In the genomic region with DNA sequence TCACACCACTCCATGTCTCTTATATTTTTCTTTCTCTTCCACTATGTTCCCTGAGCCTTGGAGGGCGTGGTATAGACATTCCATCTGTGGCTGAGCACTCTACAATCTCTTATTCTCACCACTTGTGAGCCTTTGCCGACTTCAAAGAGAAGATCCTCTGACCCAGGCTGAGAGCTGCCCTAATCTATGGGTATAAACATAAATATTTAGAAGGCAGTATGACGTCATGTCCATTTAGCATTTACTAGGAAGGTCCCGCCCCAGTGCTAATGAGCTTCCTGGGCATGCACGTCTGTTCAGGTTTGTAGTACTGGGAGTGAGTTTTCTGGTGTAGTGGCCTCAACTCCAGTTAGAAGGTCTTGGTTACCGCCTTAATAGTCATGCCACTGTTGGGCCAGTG, we compare ENCODE assay signal across 22 mouse cellular contexts. TPM values are rescaled to one million over a fixed set of nuclear protein-coding genes. Genes with fewer than 3 reads are reported as not detected.
DNase-seq lines count a peak whose midpoint lies in the region; ATAC-seq and TF ChIP-seq lines count a peak whose summit lies in the region.
"Had no signal": no experiment of that assay in that cellular context is flagged by ENCODE, and none has a peak within 500 bp of the region (broad histone marks: within the 10 kb centered on the region; RNA-seq: fewer than 3 reads in every experiment).

No protein-coding gene starts in this region.

- peak; percentile 84 for ATAC-seq in lung, postnatal 0 days
- ATAC-seq: forebrain, embryonic 14.5 days; hindbrain, postnatal 0 days had no signal

- no peak for TF ChIP-seq CTCF in layer of hippocampus, adult 2 months (conservative IDR thresholded peaks at IDR 0.05)
- no peak for TF ChIP-seq CTCF in lung, postnatal 0 days (IDR thresholded peaks at IDR 0.05)

- 0 out of 2 replicates have a peak overlapping the region, but pooled peaks have one; percentile 10 for H3K27ac ChIP-seq in layer of hippocampus, adult 2 months
- H3K27ac ChIP-seq in lung, postnatal 0 days (ENCODE audit: low read length) = no peak overlapping the region; the same call in 1 of the 2 replicates
- H3K27ac ChIP-seq: embryonic facial prominence, embryonic 15.5 days; forebrain, embryonic 10.5 days; heart, embryonic 10.5 days; hindbrain, embryonic 13.5 days; hindbrain, postnatal 0 days had no signal

- no peaks in the 10 kb centered on the region for H3K36me3 ChIP-seq in lung, postnatal 0 days (ENCODE audit: insufficient read depth, low read length)
- H3K36me3 ChIP-seq: embryonic facial prominence, embryonic 15.5 days; heart, embryonic 10.5 days; hindbrain, embryonic 13.5 days had no signal

- no peak for DNase-seq in layer of hippocampus, adult 2 months (ENCODE audit: low spot score in 2 of 2)
- no peak for DNase-seq in layer of hippocampus, adult 18-20 months (ENCODE audit: low spot score in 2 of 2)
- peak; percentile 84 for DNase-seq in lung, postnatal 0 days (ENCODE audit: low spot score)
- DNase-seq in lung, postnatal 4 days = no peak
- DNase-seq in ZHBTc4 (ENCODE audit: low read depth, low spot score) = peak; percentile 81
- no peak for DNase-seq in adrenal gland, adult (ENCODE audit: inconsistent age in 2 of 2, low spot score in 1 of 2)
- no peak for DNase-seq in heart, postnatal 4 days
- DNase-seq: adrenal gland, adult 8-10 months; cerebellum, adult 11 months; cerebellum, adult 8-10 months; cerebellum, postnatal 14 days; embryo, embryonic 11 days; gastrocnemius, postnatal 36 days; heart, adult 18-20 months; heart, postnatal 10 days had no signal

- H3K9me3 ChIP-seq in lung, postnatal 0 days (ENCODE audit: low read length) = no peaks in the 10 kb centered on the region
- H3K9me3 ChIP-seq: embryonic facial prominence, embryonic 15.5 days; forebrain, embryonic 10.5 days; heart, embryonic 10.5 days; hindbrain, embryonic 13.5 days had no signal

- H3K4me1 ChIP-seq in lung, postnatal 0 days (ENCODE audit: insufficient read depth, low read depth, low read length) = peaks cover 29% of the 10 kb centered on the region; the same call in 1 of the 2 replicates

- WGBS in lung, postnatal 0 days = 26% methylated on average over 6 of the region's 6 CpGs

- TF ChIP-seq EP300 in lung, postnatal 0 days (IDR thresholded peaks at IDR 0.05) = peak; percentile 86

- no peak overlapping the region for H3K4me2 ChIP-seq in lung, postnatal 0 days (replicated peaks; ENCODE audit: low read depth, low read length)
- H3K4me2 ChIP-seq: embryonic facial prominence, embryonic 15.5 days; hindbrain, embryonic 13.5 days had no signal

- H3K4me3 ChIP-seq in layer of hippocampus, adult 2 months = no peak overlapping the region
- no peak overlapping the region for H3K4me3 ChIP-seq in lung, postnatal 0 days (ENCODE audit: low read depth, low read length)
- H3K4me3 ChIP-seq: embryonic facial prominence, embryonic 15.5 days; erythroblast, embryonic 14.5 days; forebrain, embryonic 10.5 days; heart, embryonic 10.5 days; hindbrain, embryonic 13.5 days had no signal

- H3K27me3 ChIP-seq in lung, postnatal 0 days (replicated peaks; ENCODE audit: insufficient read depth, low read length) = no peaks in the 10 kb centered on the region
- H3K27me3 ChIP-seq: embryonic facial prominence, embryonic 15.5 days; hindbrain, embryonic 13.5 days had no signal

- H3K9ac ChIP-seq in lung, postnatal 0 days (replicated peaks; ENCODE audit: low read depth) = no peak overlapping the region
- H3K9ac ChIP-seq: embryonic facial prominence, embryonic 15.5 days; hindbrain, embryonic 13.5 days had no signal

RNA-seq across cellular contexts. Expression of gene Sik3, which starts 16.9 kb away (rescaled TPM):
- 100 to 1,000 TPM; 133 to 141 TPM for total RNA-seq in layer of hippocampus, adult 2 months (2021)
- 100 to 1,000 TPM; 143 to 147 TPM for total RNA-seq in layer of hippocampus, adult 18-20 months (2021)
- 8.9 and 9.3 TPM in 2 replicates for polyA plus RNA-seq in lung, postnatal 0 days (2015; fragmentation: Nextera tagmentation; extraction: Ambion mirVana)
- 10 to 100 TPM; 64.6 to 66.9 TPM for total RNA-seq in heart, postnatal 4 days (2021)

RNA-seq across cellular contexts. Expression of gene Pafah1b2, which starts 17.0 kb away (rescaled TPM):
- total RNA-seq in layer of hippocampus, adult 2 months (2021) = 100 to 1,000 TPM; 215 to 228 TPM
- 100 to 1,000 TPM; 237 to 239 TPM for total RNA-seq in layer of hippocampus, adult 18-20 months (2021)
- polyA plus RNA-seq in lung, postnatal 0 days (2015; fragmentation: Nextera tagmentation; extraction: Ambion mirVana) = 82.8 and 84.6 TPM in 2 replicates
- 100 to 1,000 TPM; 104 TPM for total RNA-seq in heart, postnatal 4 days (2021)

Comparison
In these comparisons a context has a peak if more than half of its experiments do, and no peak if none do; other contexts are left out.
1. DNase-seq: peak in lung, postnatal 0 days (single experiment) and ZHBTc4 (single experiment); none in layer of hippocampus, adult 2 months (0 of 2), layer of hippocampus, adult 18-20 months (0 of 2), lung, postnatal 4 days (0 of 2), adrenal gland, adult (0 of 2) and heart, postnatal 4 days (single experiment).